Mouse (Mus musculus): ENCODE measurements at regions not wholly inside any gene's neighbourhood (a gene's known extent, or its start where the extent isn't known, plus 50 kb on each side); places are given as distances from the start of the nearest gene placed in this dataset.

DNA sequence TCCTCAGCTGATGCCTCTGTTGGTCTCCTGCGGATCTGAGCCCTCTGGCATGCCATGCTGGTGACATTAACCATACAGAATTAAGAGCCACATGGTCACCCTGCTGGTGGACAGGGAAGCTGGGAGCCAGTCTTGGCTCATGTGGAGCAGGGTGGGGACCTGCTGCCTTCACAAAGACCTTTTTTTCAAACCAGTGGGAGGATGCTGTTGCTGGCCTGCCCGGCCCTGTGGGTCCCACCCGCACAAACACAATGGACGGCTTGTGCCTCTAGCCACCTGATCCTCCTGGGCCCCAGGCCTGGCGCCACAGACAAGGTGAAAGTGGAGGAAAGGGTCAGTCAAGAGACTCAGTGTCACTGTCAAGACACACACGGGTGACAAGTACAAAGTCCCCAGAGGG lies 73.4 kb downstream of the Sik1 start:
- no peak for TF ChIP-seq FLI1 (IDR thresholded peaks at IDR 0.05; ENCODE audit: low read length)
- no peak for TF ChIP-seq GATA1 (IDR thresholded peaks at IDR 0.05; ENCODE audit: borderline replicate concordance, low read length)
